Mouse (Mus musculus): ENCODE results near the gene Immp2l. TPM values are rescaled to one million over a fixed set of nuclear protein-coding genes. Genes with fewer than 3 reads are reported as not detected.

Gene Immp2l
- total RNA-seq, 2 experiments from 2014 or later, result 5.4 to 6.4 TPM

- no peak for DNase-seq (ENCODE audit: low spot score in 2 of 2)
- intact Hi-C loops (cut with DNase I), result no loop called here
Observed at GRCm38 (mm10) chr12:41044493-41045132, 20.7 kb downstream of the Immp2l start.

- intact Hi-C loops (cut with DNase I), result no loop called here
- DNase-seq (ENCODE audit: low spot score in 2 of 2), result no peak
Observed at GRCm38 (mm10) chr12:41047085-41047766, 23.3 kb downstream of the Immp2l start.

GRCm38 (mm10) chr12:41050945-41051344, 27.1 kb downstream of the Immp2l start:
- intact Hi-C loops (cut with DNase I), result no loop called here
- DNase-seq (ENCODE audit: low spot score in 2 of 2), result no peak

DNA sequence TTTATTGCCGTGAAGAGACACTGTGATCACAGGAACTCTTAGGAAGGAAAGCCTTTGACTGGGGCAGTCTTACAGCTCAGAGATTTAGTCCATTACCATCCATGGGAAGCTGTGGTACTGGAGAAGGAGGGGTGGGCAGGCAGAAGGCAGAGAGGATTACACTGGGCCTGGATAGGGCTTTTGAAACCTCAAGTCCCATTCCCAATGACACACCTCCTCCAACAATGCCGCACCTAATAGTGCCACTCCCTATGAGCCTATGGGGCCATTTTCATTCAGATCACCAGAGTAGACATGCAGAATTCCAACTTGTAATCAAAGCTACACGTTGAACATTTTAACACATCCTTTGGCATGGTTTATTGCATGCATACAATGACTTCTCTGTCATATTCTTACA, 29.0 kb downstream of the Immp2l start:
- intact Hi-C loops (cut with DNase I), result no loop called here

DNA sequence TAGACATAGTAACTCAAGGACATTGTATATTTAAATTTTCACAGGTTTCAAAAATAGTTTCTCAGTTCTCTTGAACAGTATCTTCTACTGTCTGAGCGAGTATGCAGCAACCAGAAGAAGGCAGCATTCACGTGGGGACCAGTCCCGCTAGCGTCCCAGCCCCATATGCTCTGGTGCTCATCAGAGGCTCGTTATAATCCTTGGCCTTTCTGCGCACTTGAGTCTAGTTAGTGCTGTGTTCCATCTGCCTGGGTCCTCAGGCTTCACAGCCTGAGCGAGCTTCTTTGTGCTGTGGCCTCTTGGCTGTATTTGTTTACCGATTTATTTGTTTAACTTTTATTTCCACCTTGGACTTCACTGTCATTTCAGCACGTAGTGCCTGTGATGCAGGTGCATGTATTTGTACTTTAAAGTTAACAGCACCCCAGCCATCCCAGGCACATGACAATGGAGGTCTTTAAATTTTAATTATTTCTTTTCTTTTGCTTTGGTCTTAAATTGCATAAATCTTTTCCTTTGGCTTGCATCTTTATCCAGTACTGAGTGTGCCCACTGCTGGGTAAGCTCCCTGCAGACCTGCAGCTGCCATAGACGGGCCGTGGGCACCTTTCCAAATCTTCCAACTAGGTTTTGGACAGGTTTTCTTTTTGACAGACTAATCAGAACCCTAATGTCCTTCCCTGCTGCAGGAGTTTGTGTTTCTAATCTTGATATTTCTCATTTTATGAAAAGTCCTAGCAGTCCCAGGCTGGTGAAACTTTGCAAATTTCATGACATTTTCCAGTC, 30.3 kb downstream of the Immp2l start:
- intact Hi-C loops (cut with DNase I), result no loop called here
- no peak for DNase-seq (ENCODE audit: low spot score in 2 of 2)

More for the DNA sequence above, 29.0 kb downstream of the Immp2l start:
- DNase-seq (ENCODE audit: low spot score in 2 of 2), result no peak

- no peak for DNase-seq (ENCODE audit: low spot score in 2 of 2)
- intact Hi-C loops (cut with DNase I), result no loop called here
Observed at GRCm38 (mm10) chr12:41055941-41056340, 32.1 kb downstream of the Immp2l start.

GRCm38 (mm10) chr12:41063281-41063680, 39.4 kb downstream of the Immp2l start:
- no peak for DNase-seq (ENCODE audit: low spot score in 2 of 2)
- intact Hi-C loops (cut with DNase I), result no loop called here

DNA sequence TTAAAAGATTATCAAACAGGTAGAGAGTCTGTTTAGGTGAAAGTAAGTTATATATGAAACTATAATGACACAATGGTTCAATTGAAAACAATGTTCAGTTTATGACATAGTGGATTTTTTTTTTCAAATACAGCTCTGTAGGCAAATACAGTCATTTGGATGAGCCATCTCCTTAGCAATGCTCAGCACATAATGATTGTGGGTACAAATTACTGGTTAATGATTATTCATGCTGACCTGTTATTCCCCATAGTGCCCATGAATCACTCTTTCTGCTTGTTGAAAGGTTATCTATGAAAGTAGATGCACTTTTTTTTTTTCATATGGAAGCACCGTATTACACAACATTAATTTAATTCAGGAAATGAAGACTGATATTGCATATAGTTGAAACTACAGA, 58.0 kb downstream of the Immp2l start:
- intact Hi-C loops (cut with DNase I), result no loop called here

DNA sequence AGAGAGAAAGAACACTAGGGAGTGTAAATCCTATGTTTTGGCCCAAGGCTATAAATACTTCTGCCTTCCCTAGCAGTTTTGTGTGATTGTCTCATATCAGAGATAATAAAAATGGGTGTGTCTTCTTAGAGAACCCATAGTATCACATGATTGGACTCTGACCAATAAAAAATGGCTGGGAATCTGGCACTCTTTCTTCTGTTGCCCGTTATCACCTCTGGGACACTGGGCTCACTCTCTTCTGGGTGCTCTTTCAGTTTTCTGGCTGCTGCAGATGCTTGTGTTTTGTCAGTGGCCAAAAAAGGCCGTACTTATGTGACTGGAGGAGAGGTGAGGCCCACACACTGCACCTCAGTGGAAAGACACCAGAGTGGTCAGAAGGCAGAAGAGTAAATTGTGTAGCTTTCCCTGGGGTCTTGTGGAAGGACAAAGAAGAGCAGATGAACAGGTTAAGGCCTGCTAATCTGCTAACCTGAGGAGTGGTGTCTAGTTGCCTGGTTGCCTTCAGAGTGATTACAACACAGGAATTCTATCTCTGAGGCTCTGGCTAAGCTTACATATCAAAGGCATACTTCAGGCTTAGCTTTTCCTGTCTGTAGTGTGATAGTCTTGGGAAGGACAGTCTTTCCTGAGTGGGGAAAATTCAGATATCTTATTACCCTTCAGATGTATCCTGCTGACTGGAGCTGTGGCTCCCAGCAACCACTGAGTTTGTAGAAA, 60.6 kb downstream of the Immp2l start:
- intact Hi-C loops (cut with DNase I), result no loop called here
- no peak for DNase-seq (ENCODE audit: low spot score in 2 of 2)

More for the DNA sequence above, 58.0 kb downstream of the Immp2l start:
- no peak for DNase-seq (ENCODE audit: low spot score in 2 of 2)

- DNase-seq (ENCODE audit: low spot score in 2 of 2), result peak; percentile 6 to 15
- intact Hi-C loops (cut with DNase I), result no loop called here
Observed at GRCm38 (mm10) chr12:41089931-41090366, 66.1 kb downstream of the Immp2l start.

DNA sequence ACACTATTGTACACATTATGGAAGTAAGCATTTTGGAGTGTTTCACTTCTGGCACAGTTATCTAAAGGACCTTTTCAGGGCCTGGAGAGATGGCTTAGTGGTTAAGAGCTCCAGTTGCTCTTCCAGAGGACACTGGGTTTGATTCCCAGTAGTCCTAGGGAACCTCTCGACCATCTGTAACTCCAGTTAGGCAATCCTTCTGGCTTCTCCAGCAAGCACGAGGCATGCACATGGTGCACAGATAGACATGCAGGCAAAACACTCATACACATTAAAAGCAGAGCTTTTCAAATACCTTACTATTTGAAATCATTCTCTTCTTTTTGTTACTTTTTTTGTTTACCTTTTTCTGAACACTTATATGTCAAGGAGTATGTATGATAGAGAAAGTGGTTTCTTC, 66.9 kb downstream of the Immp2l start:
- no peak for DNase-seq (ENCODE audit: low spot score in 2 of 2)
- intact Hi-C loops (cut with DNase I), result no loop called here

DNA sequence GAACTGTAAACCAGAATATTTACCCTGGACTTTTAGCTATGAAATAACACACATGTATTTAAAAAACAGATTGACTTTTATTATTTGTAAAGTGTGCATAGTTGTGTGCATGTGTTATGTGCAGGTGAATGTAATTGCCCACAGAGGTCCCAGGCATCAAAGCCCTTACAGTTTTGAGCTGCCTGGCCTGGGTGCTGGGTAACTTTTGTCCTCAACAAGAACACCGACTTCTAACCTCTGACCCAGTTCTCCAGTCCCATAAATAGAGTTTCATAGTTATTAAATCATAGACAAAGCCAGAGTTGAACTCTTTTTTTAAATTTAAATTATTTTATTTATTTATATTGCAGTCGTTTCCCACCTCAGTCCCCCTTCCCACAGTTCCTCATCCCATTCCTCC, 67.4 kb downstream of the Immp2l start:
- no peak for DNase-seq (ENCODE audit: low spot score in 2 of 2)
- intact Hi-C loops (cut with DNase I), result no loop called here

- DNase-seq (ENCODE audit: low spot score in 2 of 2), result no peak
- intact Hi-C loops (cut with DNase I), result no loop called here
Observed at GRCm38 (mm10) chr12:41096045-41096444, 72.2 kb downstream of the Immp2l start.

GRCm38 (mm10) chr12:41097406-41097805, 73.5 kb downstream of the Immp2l start:
- intact Hi-C loops (cut with DNase I), result no loop called here
- no peak for DNase-seq (ENCODE audit: low spot score in 2 of 2)

- intact Hi-C loops (cut with DNase I), result loop anchor here (10.0 kb wide), 1 partner anchor 264 kb away; no protein-coding TSS in a partner anchor
- no peak for DNase-seq (ENCODE audit: low spot score in 2 of 2)
Observed at GRCm38 (mm10) chr12:41109011-41109410, 85.1 kb downstream of the Immp2l start.

GRCm38 (mm10) chr12:41111456-41111855, 87.6 kb downstream of the Immp2l start:
- intact Hi-C loops (cut with DNase I), result loop anchor here (2.0 to 10.0 kb wide), 3 partner anchors 375 to 1873 kb away; partner anchors contain the start of gene Lrrn3
- DNase-seq (ENCODE audit: low spot score in 2 of 2), result no peak

DNA sequence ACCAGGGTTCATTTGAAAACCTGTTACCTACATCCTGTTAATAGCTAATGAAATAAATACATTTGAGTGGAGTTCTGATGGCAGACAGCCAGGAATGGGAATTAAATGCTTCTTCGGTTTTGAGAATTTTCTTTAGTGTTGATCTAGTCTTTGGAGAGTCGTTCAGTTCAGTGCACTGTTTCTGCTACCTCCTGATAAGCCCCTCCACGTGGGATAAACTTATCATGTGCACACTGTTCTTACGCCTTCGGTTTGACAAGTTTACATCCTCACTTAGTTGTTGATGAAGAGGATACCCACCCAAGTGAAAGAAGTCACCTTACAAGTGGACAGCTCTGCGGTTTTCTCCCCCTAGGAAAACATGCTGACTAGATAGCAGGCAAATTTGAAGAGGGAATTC, 88.2 kb downstream of the Immp2l start:
- intact Hi-C loops (cut with DNase I), result loop anchor here (10.0 kb wide), 2 partner anchors 563 to 1873 kb away; no protein-coding TSS in a partner anchor
- no peak for DNase-seq (ENCODE audit: low spot score in 2 of 2)

DNA sequence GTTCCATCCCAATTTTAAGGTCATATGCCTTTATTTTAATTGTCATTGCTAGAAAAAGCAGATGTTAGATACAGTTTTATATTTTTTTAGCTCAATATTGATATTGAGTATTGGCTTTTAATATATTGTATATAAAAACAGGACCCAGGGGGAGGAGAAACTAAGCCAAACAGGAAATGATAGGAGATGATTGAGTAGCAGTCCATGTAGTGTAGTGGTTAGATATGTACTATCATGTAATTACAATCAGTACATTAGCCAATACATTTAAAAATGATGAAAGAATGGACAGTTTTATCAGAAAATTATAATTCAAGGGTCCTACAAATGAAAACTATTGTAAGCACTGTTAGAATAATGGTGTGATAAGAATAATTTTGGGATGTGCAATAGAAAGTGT, 94.5 kb downstream of the Immp2l start:
- intact Hi-C loops (cut with DNase I), result loop anchor here (10.0 kb wide), 2 partner anchors 556 to 1866 kb away; no protein-coding TSS in a partner anchor
- DNase-seq (ENCODE audit: low spot score in 2 of 2), result no peak

GRCm38 (mm10) chr12:41119657-41120056, 95.8 kb downstream of the Immp2l start:
- intact Hi-C loops (cut with DNase I), result loop anchor here (10.0 kb wide), 2 partner anchors 555 to 1865 kb away; no protein-coding TSS in a partner anchor

DNA sequence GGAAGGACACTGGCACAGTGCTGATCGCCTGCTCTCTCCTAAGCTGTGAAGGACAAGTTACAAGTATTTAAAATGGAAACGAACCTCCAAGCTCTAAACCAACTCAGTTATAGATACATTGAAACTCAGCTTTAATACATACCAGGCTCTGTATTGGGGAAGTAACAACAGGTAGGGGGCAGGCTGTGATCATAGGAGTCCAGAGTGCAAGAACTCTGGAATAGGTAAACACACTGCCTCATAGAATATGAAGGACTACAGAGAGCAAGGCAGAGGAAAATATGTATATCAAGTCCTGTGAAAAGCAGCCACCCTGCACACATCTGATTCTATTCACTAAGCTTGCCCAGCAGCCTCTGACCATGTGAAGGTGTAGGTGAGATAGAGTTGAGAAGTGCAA, 99.3 kb downstream of the Immp2l start:
- DNase-seq (ENCODE audit: low spot score in 2 of 2), result no peak
- intact Hi-C loops (cut with DNase I), result no loop called here

More at GRCm38 (mm10) chr12:41119657-41120056, 95.8 kb downstream of the Immp2l start:
- DNase-seq (ENCODE audit: low spot score in 2 of 2), result no peak

All from left cerebral cortex, postnatal 36 days (tissue).